Mouse (Mus musculus): ENCODE data around the gene Rcn3.
"Not testable (repeated sequence)": the region's sequence is repeated elsewhere in the genome, so short reads cannot be mapped to it uniquely, and the experiment has no call there.

The Rcn3 gene

DNA sequence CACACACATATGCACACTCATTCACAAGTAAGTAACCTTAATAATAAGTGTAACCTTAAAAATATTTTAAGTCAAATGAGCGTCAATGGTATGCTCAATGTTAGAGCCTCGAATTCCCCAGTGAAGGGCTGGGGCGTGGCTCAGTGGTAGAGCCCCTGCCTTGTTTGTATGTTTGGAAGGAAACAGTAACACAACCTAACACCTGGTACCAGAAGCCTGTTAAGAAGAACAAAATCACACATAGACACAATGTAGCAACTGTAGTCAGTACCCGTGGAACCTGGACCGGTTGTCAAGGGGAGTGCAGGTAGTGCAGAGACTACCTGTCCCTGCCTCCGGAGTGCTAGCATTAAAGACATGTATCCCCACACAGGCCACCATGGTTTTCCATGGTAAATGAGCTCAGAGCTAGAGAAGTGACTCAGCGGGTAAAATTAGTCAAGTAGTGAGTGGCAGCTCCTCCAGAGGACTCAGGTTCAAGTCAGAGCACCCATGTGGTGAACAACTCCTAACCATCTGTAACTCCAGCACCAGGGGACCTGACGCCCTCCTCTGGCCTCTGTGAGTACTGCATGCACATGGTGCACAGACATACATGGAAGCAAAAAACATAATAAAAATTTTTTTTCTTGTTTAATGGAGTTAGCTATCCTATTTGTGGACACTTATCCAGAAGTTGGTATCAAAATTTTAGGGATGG, 6.7 kb upstream of the Rcn3 start:
- DNase-seq (ENCODE audit: low spot score in 2 of 2), result no peak

DNA sequence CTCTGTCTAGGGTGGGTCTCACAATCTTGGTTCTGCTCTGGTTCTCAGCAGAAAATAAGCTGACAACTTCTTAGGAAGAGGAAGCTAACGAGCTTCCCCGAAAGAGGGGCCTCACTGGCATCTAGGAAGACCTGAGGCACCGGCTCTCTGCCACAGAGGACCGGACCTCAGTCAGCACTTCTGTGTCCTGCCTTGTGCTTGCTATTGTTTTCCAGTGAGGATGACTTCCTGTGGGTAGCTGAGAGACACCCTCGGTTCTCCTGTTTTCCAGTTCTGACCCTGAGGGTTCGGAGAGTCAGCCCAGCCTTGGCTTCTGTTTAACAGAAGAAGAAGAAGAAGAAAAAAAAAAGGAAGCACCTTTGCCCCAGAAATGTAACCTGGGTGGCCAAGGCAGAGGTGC, 5.5 kb upstream of the Rcn3 start:
- no peak for DNase-seq (ENCODE audit: low spot score in 2 of 2)

GRCm38 (mm10) chr7:45095965-45096364, 3.9 kb upstream of the Rcn3 start:
- not testable (repeated sequence) for DNase-seq (ENCODE audit: low spot score in 2 of 2)

GRCm38 (mm10) chr7:45095367-45095766, 3.3 kb upstream of the Rcn3 start:
- no peak for DNase-seq (ENCODE audit: low spot score in 2 of 2)

- no peak for DNase-seq (ENCODE audit: low spot score in 2 of 2)
These were observed 2.1 kb upstream of the Rcn3 start for GRCm38 (mm10) chr7:45094121-45094520.

DNA sequence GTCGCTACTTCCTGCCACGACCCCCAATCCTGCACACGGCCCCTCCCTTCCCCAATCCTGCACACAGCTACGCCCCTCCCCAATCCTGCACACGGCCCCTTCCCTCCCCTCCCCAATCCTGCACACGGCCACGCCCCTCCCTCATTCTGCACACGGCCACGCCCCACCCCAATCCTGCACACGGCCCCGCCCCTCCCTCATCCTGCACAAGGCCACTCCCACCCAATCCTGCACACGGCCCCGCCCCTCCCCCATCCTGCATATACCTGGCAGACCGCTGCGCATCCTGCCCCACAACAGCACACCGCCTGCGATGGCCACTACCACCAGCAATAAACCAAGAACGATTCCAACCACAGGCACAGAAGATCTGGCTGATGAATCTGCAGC, 1.5 kb upstream of the Rcn3 start:
- no peak for DNase-seq (ENCODE audit: low spot score in 2 of 2)

GRCm38 (mm10) chr7:45092828-45093515, 951 bp upstream of the Rcn3 start:
- no peak for DNase-seq (ENCODE audit: low spot score in 2 of 2)

GRCm38 (mm10) chr7:45091001-45091990, 725 bp downstream of the Rcn3 start:
- no peak for DNase-seq (ENCODE audit: low spot score in 2 of 2)

GRCm38 (mm10) chr7:45090251-45090977, 1.6 kb downstream of the Rcn3 start:
- DNase-seq (ENCODE audit: low spot score in 2 of 2), result no peak

DNA sequence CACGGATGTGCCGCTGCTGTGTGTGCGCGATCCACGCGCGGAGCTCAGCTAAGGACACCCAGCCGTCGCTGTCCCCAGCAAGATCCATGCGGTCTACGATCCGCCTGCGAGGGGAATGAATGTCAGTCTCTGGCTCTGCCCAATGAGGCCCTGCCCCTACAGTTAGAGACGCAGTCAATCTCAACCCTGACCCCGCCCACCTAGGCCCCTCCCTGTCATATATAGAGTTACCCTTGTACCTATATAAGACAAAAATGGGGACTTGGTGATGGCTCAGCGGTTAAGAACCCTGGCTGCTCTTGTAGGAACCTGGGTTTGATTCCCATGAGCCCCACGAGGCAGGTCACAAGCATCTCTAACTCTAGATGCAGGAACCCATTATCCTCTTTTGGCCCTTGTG, 3.4 kb downstream of the Rcn3 start:
- no peak for DNase-seq (ENCODE audit: low spot score in 2 of 2)

GRCm38 (mm10) chr7:45086084-45086483, 5.9 kb downstream of the Rcn3 start:
- no peak for DNase-seq (ENCODE audit: low spot score in 2 of 2)

- DNase-seq (ENCODE audit: low spot score in 2 of 2), result no peak
These were observed 8.6 kb downstream of the Rcn3 start for GRCm38 (mm10) chr7:45083300-45083890.

GRCm38 (mm10) chr7:45082401-45083299, 9.4 kb downstream of the Rcn3 start:
- DNase-seq (ENCODE audit: low spot score in 2 of 2), result no peak

DNA sequence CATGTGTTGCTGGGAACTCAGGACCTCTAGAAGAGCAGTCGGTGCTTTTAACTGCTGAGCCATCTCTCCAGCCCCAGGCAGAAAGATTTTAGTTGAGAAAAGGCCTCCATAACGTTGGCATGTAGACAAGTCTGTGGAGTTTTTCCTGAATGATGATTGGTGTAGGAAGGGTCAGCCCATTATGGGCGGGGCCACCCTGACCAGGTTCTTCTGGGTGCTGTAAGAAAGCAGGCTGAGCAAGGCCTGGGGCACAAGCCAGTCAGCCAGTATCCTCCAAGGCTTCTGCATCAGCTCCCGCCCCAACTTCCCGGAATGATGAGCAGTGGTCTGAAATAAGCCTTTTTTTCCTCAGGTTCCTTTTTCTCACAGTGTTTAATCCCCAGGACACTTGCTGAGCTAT, 11.0 kb downstream of the Rcn3 start:
- no peak for DNase-seq (ENCODE audit: low spot score in 2 of 2)

DNA sequence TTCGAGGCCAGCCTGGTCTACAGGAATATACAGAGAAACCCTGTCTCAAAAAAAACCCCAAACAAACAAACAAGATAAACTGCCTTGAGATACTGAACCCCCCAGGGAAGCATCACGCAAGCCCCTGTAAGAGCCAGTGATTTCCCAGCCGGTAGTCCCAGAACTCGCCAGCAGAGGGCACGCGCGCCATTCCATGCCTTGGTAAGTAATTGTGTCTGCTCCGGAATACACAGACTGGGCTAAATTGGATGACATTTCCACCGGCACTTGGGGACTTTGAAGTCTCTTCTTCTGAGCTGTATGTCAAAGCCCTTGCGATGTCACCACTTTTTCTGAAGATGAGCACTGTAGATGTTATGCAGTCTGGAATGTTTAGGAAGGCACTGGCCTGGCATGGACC, 12.2 kb downstream of the Rcn3 start:
- DNase-seq (ENCODE audit: low spot score in 2 of 2), result peak; percentile 70 to 81

DNA sequence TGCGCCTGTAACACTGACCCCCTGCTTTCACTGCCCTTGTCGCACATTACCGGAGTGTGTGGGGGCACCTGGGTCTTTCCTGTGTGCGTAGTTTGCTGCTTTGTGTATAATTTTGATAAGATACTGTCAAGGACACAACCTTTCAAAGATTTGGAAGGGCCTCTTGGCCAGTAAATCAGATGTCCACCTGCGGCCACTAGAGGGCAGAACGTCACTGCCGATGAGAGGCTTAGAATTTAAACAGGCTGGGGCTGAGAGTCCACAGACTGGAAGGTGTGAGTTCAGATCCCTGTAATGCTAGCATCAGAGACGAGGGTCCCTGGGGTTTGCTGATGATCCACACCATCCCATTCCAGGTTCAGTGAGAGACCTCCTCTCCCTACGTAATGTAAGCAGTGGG, 13.5 kb downstream of the Rcn3 start:
- no peak for DNase-seq (ENCODE audit: low spot score in 2 of 2)

GRCm38 (mm10) chr7:45077829-45078228, 14.2 kb downstream of the Rcn3 start:
- no peak for DNase-seq (ENCODE audit: low spot score in 2 of 2)

- no peak for DNase-seq (ENCODE audit: low spot score in 2 of 2)
These were observed 14.7 kb downstream of the Rcn3 start for GRCm38 (mm10) chr7:45077322-45077721.

GRCm38 (mm10) chr7:45076501-45076900, 15.5 kb downstream of the Rcn3 start:
- DNase-seq (ENCODE audit: low spot score in 2 of 2), result no peak

DNA sequence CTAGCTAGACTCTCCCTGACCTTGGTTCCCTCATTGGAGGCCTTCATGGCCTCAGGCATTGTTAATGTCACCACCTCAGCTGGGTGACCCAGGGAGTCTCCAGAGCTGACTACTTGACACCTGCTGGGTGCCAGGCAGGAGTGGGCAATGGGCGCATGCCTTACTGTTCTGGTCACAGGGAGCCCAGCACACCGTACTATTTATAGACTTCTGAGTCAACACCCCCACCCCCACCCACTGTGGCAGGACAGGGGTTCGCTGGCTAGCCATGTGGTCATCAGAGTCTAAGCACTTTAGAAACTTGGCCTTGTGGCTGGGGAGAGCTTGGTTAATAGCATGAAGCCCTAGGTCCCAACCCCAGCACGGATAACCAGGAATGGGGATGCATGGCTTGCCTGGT, 16.6 kb downstream of the Rcn3 start:
- DNase-seq (ENCODE audit: low spot score in 2 of 2), result no peak

All from right cerebral cortex, postnatal 36 days (tissue).